In genomic region chr19:32826616-32827015, GRCm38 (mm10) we compare ENCODE assay signal across 27 mouse cellular contexts.
A peak's percentile ranks its signal among the peaks of the same experiment; 100 is the strongest.
DNase-seq lines count a peak whose midpoint lies in the region; ATAC-seq and TF ChIP-seq lines count a peak whose summit lies in the region.
"Had no signal": no experiment of that assay in that cellular context is flagged by ENCODE, and none has a peak within 500 bp of the region (broad histone marks: within the 10 kb centered on the region; RNA-seq: fewer than 3 reads in every experiment).

No protein-coding gene starts in this region.

- H3K4me1 ChIP-seq in midbrain, embryonic 16.5 days (ENCODE audit: control insufficient read depth, insufficient read depth, low read length), result no peaks in the 10 kb centered on the region
- H3K4me1 ChIP-seq: embryonic facial prominence, embryonic 12.5 days; embryonic facial prominence, embryonic 15.5 days; heart, embryonic 12.5 days; heart, embryonic 15.5 days; hindbrain, embryonic 10.5 days; hindbrain, embryonic 13.5 days had no signal

- 95% methylated on average over 4 of the region's 4 CpGs for WGBS in midbrain, embryonic 16.5 days

- POLR2A ChIA-PET in Patski (lab: Charles Lee), result interaction anchor here (0.7 kb wide), 1 partner anchor 236 kb away, joined by 3 read pairs; no protein-coding TSS in a partner anchor

- CTCF ChIA-PET in Patski (lab: Charles Lee), result interaction anchor here (2.4 kb wide), 1 partner anchor 10 kb away, joined by 6 read pairs; no protein-coding TSS in a partner anchor

- no peaks in the 10 kb centered on the region for H3K9me3 ChIP-seq in midbrain, embryonic 16.5 days (replicated peaks; ENCODE audit: control insufficient read depth, low read length, poor library complexity, severe bottlenecking)
- H3K9me3 ChIP-seq: embryonic facial prominence, embryonic 12.5 days; embryonic facial prominence, embryonic 15.5 days; heart, embryonic 12.5 days; heart, embryonic 15.5 days; hindbrain, embryonic 10.5 days; hindbrain, embryonic 13.5 days had no signal

- no peaks in the 10 kb centered on the region for H3K36me3 ChIP-seq in midbrain, embryonic 16.5 days (ENCODE audit: control insufficient read depth, insufficient read depth, low read length)
- H3K36me3 ChIP-seq: embryonic facial prominence, embryonic 12.5 days; embryonic facial prominence, embryonic 15.5 days; heart, embryonic 12.5 days; heart, embryonic 15.5 days; hindbrain, embryonic 10.5 days; hindbrain, embryonic 13.5 days had no signal

- H3K9ac ChIP-seq in midbrain, embryonic 16.5 days (ENCODE audit: low read depth, low read length), result no peak overlapping the region
- H3K9ac ChIP-seq: embryonic facial prominence, embryonic 12.5 days; embryonic facial prominence, embryonic 15.5 days; forebrain, postnatal 0 days; heart, embryonic 12.5 days; heart, embryonic 15.5 days; hindbrain, embryonic 13.5 days had no signal

- H3K27ac ChIP-seq in midbrain, embryonic 16.5 days (ENCODE audit: low read length), result no peak overlapping the region
- no peak overlapping the region for H3K27ac ChIP-seq in layer of hippocampus, adult 2 months
- H3K27ac ChIP-seq: embryonic facial prominence, embryonic 12.5 days; embryonic facial prominence, embryonic 15.5 days; heart, embryonic 15.5 days; hindbrain, embryonic 10.5 days; hindbrain, embryonic 13.5 days had no signal

- H3K4me2 ChIP-seq in midbrain, embryonic 16.5 days (ENCODE audit: low read length), result no peak overlapping the region
- H3K4me2 ChIP-seq: embryonic facial prominence, embryonic 12.5 days; embryonic facial prominence, embryonic 15.5 days; heart, embryonic 12.5 days; heart, embryonic 15.5 days; hindbrain, embryonic 13.5 days had no signal

- DNase-seq in CD4-positive, CD25-positive, alpha-beta regulatory T cell, adult 2 months (ENCODE audit: low read depth, low spot score), result peak; percentile 2
- peak; percentile 13 for DNase-seq in Patski (ENCODE audit: low read depth, low spot score)
- DNase-seq in thymus, postnatal 0 days (ENCODE audit: low spot score), result peak; percentile 53
- DNase-seq in thymus, postnatal 25 days, result peak; percentile 18
- DNase-seq in layer of hippocampus, adult 2 months (ENCODE audit: low spot score in 2 of 2), result no peak
- DNase-seq: adrenal gland, adult 2 months; adrenal gland, postnatal 14 days; cerebellum, adult 11 months; cerebellum, adult 2 months; cerebellum, adult 9-11 months; cerebellum, postnatal 25 days; forebrain, postnatal 0 days; gastrocnemius, postnatal 25 days; heart, adult 18-20 months; heart, postnatal 10 days; heart, postnatal 36 days had no signal

- no peak overlapping the region for H3K4me3 ChIP-seq in midbrain, embryonic 16.5 days (ENCODE audit: low read depth, low read length)
- no peak overlapping the region for H3K4me3 ChIP-seq in layer of hippocampus, adult 2 months
- H3K4me3 ChIP-seq: embryonic facial prominence, embryonic 12.5 days; embryonic facial prominence, embryonic 15.5 days; heart, embryonic 12.5 days; heart, embryonic 15.5 days; hindbrain, embryonic 10.5 days; hindbrain, embryonic 13.5 days had no signal

- no peaks in the 10 kb centered on the region for H3K27me3 ChIP-seq in Patski
- no peaks in the 10 kb centered on the region for H3K27me3 ChIP-seq in midbrain, embryonic 16.5 days (ENCODE audit: control insufficient read depth, insufficient read depth, low read depth, low read length)
- H3K27me3 ChIP-seq: embryonic facial prominence, embryonic 12.5 days; embryonic facial prominence, embryonic 15.5 days; heart, embryonic 12.5 days; heart, embryonic 15.5 days; hindbrain, embryonic 13.5 days had no signal

- in situ Hi-C loops in Patski (cut with MboI; ENCODE audit: low pct_unique_long_range_greater_than_20kb), result no loop called here

- ATAC-seq in CD4-positive, CD25-positive, alpha-beta regulatory T cell, adult 4 months, result no peak
- peak; percentile 56 for ATAC-seq in Patski
- ATAC-seq in midbrain, embryonic 16.5 days, result no peak
- ATAC-seq in frontal cortex, adult (ENCODE audit: low TSS enrichment), result no peak
- ATAC-seq: forebrain, embryonic 14.5 days; forebrain, postnatal 0 days; hindbrain, embryonic 16.5 days had no signal

- TF ChIP-seq CTCF in Patski (IDR thresholded peaks at IDR 0.05), result no peak
- TF ChIP-seq CTCF in layer of hippocampus, adult 2 months (conservative IDR thresholded peaks at IDR 0.05), result no peak

Comparison
In these comparisons a context has a peak if more than half of its experiments do, and no peak if none do; other contexts are left out.
1. DNase-seq: peak in CD4-positive, CD25-positive, alpha-beta regulatory T cell, adult 2 months (single experiment), Patski (single experiment), thymus, postnatal 0 days (single experiment) and thymus, postnatal 25 days (single experiment); none in layer of hippocampus, adult 2 months (0 of 2).